Mouse (Mus musculus) kidney, postnatal 0 days (tissue): Measurements from ENCODE around the gene Ctdsp1. TPM values are rescaled to one million over a fixed set of nuclear protein-coding genes. Genes with fewer than 3 reads are reported as not detected.

Experiments used
- ATAC-seq: fragments of 200-750 bp; cut with Nextera tagmentation; replicated peaks from 2 replicates; pipeline ENCODE4 v1.8.0; 2017; ENCODE audit warnings: low read depth, moderate number of reproducible peaks, moderate TSS enrichment, moderate library complexity; ENCODE audit not compliant: low FRiP score
- DNase-seq: peaks from one replicate; pipeline ENCODE4 v3.0.0-alpha.2; 2016; ENCODE audit warnings: low spot score
- H3K27ac ChIP-seq: fragments of 300-500 bp; sonication (generic); 2 replicates; pipeline ENCODE4 v1.5.1; 2014; ENCODE audit warnings: mild to moderate bottlenecking
- H3K27me3 ChIP-seq: fragments of 300-500 bp; sonication (generic); 2 replicates; pipeline ENCODE4 v1.6.1; 2014; ENCODE audit warnings: low read length, mixed read lengths; ENCODE audit not compliant: insufficient read depth
- H3K36me3 ChIP-seq: fragments of 300-500 bp; sonication (generic); 2 replicates; pipeline ENCODE4 v1.6.1; 2014; ENCODE audit warnings: low read length, mixed read lengths; ENCODE audit not compliant: insufficient read depth
- H3K4me1 ChIP-seq: fragments of 300-500 bp; sonication (generic); replicated peaks from 2 replicates; pipeline ENCODE4 v1.6.1; 2014; ENCODE audit warnings: antibody characterized with exemption, low read length, mixed read lengths; ENCODE audit not compliant: insufficient read depth
- H3K4me2 ChIP-seq: fragments of 300-500 bp; sonication (generic); 2 replicates; pipeline ENCODE4 v1.6.1; 2014; ENCODE audit warnings: mild to moderate bottlenecking, low read length, moderate library complexity, mixed read lengths
- H3K4me3 ChIP-seq: fragments of 300-500 bp; sonication (generic); replicated peaks from 2 replicates; pipeline ENCODE4 v1.5.1; 2014; ENCODE audit warnings: low read depth, low read length
- H3K9ac ChIP-seq: fragments of 300-500 bp; sonication (generic); 2 replicates; pipeline ENCODE4 v1.6.1; 2014; ENCODE audit warnings: low read depth, low read length
- H3K9me3 ChIP-seq: fragments of 300-500 bp; sonication (generic); replicated peaks from 2 replicates; pipeline ENCODE4 v1.6.1; 2016; ENCODE audit warnings: low read length, inconsistent platforms, mixed read lengths
- CTCF ChIP-seq: IDR thresholded peaks from 2 replicates; pipeline ENCODE4 v1.5.1; 2016; ENCODE audit warnings: antibody characterized with exemption, low read depth, mild to moderate bottlenecking, moderate library complexity
- WGBS: fragments of 180-500 bp; shearing (Covaris S2); extraction: QIAGEN DNeasy Blood & Tissue Kit; methylation state at CpG from one replicate; pipeline ENCODE4 v1.1.7; 2014; 5-methylcytosine and 5-hydroxymethylcytosine counted together
- polyA plus RNA-seq: library from polyadenylated mRNA; unstranded; fragments of >200 nt; fragmentation: Nextera tagmentation; extraction: Ambion mirVana; gene quantifications from 2 replicates; pipeline ENCODE4 v1.2.1, GENCODE M21; 2015

The Ctdsp1 gene
- polyA plus RNA-seq, 1 experiment from 2014 or later = 73.3 TPM

DNA sequence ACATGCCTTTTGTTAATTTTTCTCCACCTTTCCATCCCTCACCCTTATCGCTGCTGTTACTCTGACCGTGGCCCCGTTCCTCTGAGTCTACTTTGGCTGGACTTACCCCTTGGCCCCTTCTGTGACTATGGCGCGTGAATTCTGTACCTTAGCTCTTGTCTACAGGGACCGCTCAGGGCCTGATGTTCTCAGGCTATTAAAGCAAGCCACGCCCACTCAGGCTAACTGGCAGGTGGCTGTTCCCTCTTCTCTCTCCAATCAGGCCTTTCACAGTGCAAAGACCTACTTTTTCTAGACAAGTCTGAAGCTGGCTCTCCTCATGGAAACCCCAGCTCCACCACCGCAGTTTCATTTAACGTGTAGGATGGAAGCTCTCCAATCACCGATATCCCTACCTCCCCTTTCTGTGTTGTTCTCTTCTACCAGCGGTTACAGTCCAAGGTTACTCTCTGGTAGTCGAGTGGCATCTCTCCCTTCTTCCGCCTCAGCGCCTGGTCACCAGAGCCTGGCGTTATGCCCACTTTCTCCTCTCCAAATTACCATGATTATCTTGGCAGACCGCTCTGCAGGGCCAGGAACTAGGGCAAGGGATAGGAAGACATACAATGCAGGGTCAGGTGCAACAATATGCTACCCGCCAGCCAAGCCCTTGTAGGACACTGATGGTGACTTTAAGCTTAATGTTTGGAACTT, 27.6 kb downstream of the Ctdsp1 start:
- Histone ChIP-seq H3K4me2 (no peak overlapping the region), H3K27ac (0 out of 2 replicates have a peak overlapping the region, but pooled peaks have one; percentile 26), H3K36me3 (no peaks in the 10 kb centered on the region), H3K4me3 (no peak overlapping the region), H3K9ac (no peak overlapping the region), H3K27me3 (no peaks in the 10 kb centered on the region), H3K4me1 (peaks cover 4% of the 10 kb centered on the region; the same call in 1 of the 2 replicates), H3K9me3 (no peaks in the 10 kb centered on the region)
- ATAC-seq (no peak), DNase-seq (no peak)
- TF ChIP-seq CTCF = no peak
- WGBS = 60% methylated on average over 17 of the region's 17 CpGs

DNA sequence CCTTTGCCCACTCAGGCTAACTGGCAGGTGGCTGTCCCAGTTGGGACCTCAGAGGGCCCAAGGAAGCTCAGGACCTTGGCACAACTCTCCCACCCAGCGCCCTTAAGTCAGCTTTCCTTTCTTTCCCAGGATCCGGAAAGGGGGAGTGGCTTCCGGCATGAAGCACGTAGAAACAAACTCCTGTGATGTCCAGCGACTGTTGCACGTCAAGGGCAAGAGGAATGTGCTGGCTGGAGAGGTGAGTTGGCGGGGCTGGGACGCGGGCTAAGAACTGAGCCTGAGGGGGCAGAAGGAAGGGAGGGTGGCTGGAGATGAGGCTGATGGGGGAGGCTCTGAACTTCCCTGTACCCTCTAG, 28.1 kb downstream of the Ctdsp1 start:
- Histone ChIP-seq H3K9me3 (no peaks in the 10 kb centered on the region), H3K4me1 (peaks cover 4% of the 10 kb centered on the region; the same call in 1 of the 2 replicates), H3K4me3 (no peak overlapping the region), H3K36me3 (no peaks in the 10 kb centered on the region), H3K4me2 (no peak overlapping the region), H3K9ac (no peak overlapping the region), H3K27ac (0 out of 2 replicates have a peak overlapping the region, but pooled peaks have one; percentile 26), H3K27me3 (no peaks in the 10 kb centered on the region)
- DNase-seq (no peak), ATAC-seq (no peak)
- WGBS = 42% methylated on average over 9 of the region's 9 CpGs
- TF ChIP-seq CTCF = no peak

- WGBS = 23% methylated on average over 8 of the region's 8 CpGs
- no peak overlapping the region for H3K9ac ChIP-seq
- H3K4me3 ChIP-seq = no peak overlapping the region
- ATAC-seq (no peak), DNase-seq (no peak)
- no peaks in the 10 kb centered on the region for H3K27me3 ChIP-seq
- H3K9me3 ChIP-seq = no peaks in the 10 kb centered on the region
- H3K27ac ChIP-seq = no peak overlapping the region
- H3K36me3 ChIP-seq = no peaks in the 10 kb centered on the region
- H3K4me1 ChIP-seq = peaks cover 4% of the 10 kb centered on the region; the same call in 1 of the 2 replicates
- H3K4me2 ChIP-seq = no peak overlapping the region
- no peak for TF ChIP-seq CTCF
These were observed 31.8 kb downstream of the Ctdsp1 start for GRCm38 (mm10) chr1:74423147-74423546.

- WGBS = 61% methylated on average over 7 of the region's 7 CpGs
- DNase-seq (no peak), ATAC-seq (no peak)
- Histone ChIP-seq H3K36me3 (no peaks in the 10 kb centered on the region), H3K27me3 (no peaks in the 10 kb centered on the region), H3K9ac (no peak overlapping the region), H3K4me1 (no peaks in the 10 kb centered on the region), H3K4me3 (no peak overlapping the region), H3K27ac (no peak overlapping the region), H3K9me3 (no peaks in the 10 kb centered on the region), H3K4me2 (no peak overlapping the region)
- no peak for TF ChIP-seq CTCF
These were observed 34.5 kb downstream of the Ctdsp1 start for GRCm38 (mm10) chr1:74425845-74426244.

DNA sequence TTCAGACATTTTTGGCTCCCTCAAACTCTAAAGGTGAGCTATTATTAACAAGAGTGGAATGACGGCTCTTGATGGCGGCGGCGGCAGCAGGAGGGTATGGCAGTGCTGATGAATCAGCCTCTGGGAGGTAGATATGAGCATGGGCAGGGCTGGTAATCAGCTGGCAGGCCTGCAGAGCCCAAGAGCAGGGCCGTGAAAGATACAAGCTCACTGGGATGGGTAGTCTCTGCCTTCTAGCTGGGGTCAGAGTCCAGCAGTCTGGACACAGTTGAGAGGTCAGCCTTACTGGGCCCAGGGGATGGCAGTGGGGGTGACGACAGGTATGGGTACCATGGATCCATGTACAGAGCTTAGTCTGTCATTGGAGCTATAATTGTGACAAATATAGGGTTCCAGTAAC, 41.9 kb downstream of the Ctdsp1 start:
- no peak overlapping the region for H3K4me3 ChIP-seq
- no peak for TF ChIP-seq CTCF
- DNase-seq = no peak
- H3K4me1 ChIP-seq = no peaks in the 10 kb centered on the region
- H3K9me3 ChIP-seq = no peaks in the 10 kb centered on the region
- ATAC-seq = peak; percentile 62; the same call in 1 of the 2 replicates
- H3K36me3 ChIP-seq = peaks cover 19% of the 10 kb centered on the region; the same call in 1 of the 2 replicates
- H3K4me2 ChIP-seq = no peak overlapping the region
- WGBS = 80% methylated on average over 6 of the region's 6 CpGs
- no peaks in the 10 kb centered on the region for H3K27me3 ChIP-seq
- no peak overlapping the region for H3K9ac ChIP-seq
- H3K27ac ChIP-seq = no peak overlapping the region

GRCm38 (mm10) chr1:74434596-74434995, 43.3 kb downstream of the Ctdsp1 start:
- 46% methylated on average over 5 of the region's 5 CpGs for WGBS
- DNase-seq = no peak
- H3K9me3 ChIP-seq = no peaks in the 10 kb centered on the region
- no peak overlapping the region for H3K4me3 ChIP-seq
- H3K4me2 ChIP-seq = no peak overlapping the region
- TF ChIP-seq CTCF = no peak
- H3K27me3 ChIP-seq = no peaks in the 10 kb centered on the region
- H3K9ac ChIP-seq = no peak overlapping the region
- no peak overlapping the region for H3K27ac ChIP-seq
- H3K4me1 ChIP-seq = no peaks in the 10 kb centered on the region
- peaks cover 33% of the 10 kb centered on the region for H3K36me3 ChIP-seq
- ATAC-seq = no peak
